Mouse (Mus musculus) myocyte (in vitro differentiated cells): ENCODE measurements around the gene Vps54. TPM values are rescaled to one million over a fixed set of nuclear protein-coding genes. Genes with fewer than 3 reads are reported as not detected.

ENCODE experiments used
- H3K27me3 ChIP-seq: one replicate; pipeline ENCODE4 v1.6.1; 2011; ENCODE audit not compliant: control insufficient read depth, insufficient read depth, insufficient read length
- H3K36me3 ChIP-seq: one replicate; pipeline ENCODE4 v1.6.1; 2011; ENCODE audit not compliant: control insufficient read depth, insufficient read depth
- H3K4me2 ChIP-seq: one replicate; pipeline ENCODE4 v1.6.1; 2011; ENCODE audit warnings: low read depth, control low read depth
- H3K4me3 ChIP-seq: one replicate; pipeline ENCODE4 v1.5.1; 2011; ENCODE audit warnings: mild to moderate bottlenecking, control low read depth, moderate library complexity
- H3K79me2 ChIP-seq: one replicate; pipeline ENCODE4 v1.6.1; 2011; ENCODE audit not compliant: control insufficient read depth, insufficient read depth
- H3ac ChIP-seq: one replicate; pipeline ENCODE4 v1.6.1; 2011; ENCODE audit not compliant: control insufficient read depth, insufficient read length
- CEBPB ChIP-seq: IDR thresholded peaks from 2 replicates; pipeline ENCODE4 v1.6.1; 2011; ENCODE audit warnings: mild to moderate bottlenecking, moderate library complexity; ENCODE audit not compliant: poor library complexity, insufficient read depth, severe bottlenecking
- E2F4 ChIP-seq: IDR thresholded peaks from one replicate; pipeline ENCODE4 v1.6.1; 2011; ENCODE audit warnings: mild to moderate bottlenecking, control low read depth, moderate library complexity; ENCODE audit not compliant: insufficient read depth
- MAX ChIP-seq: IDR thresholded peaks from one replicate; pipeline ENCODE4 v1.6.1; 2011; ENCODE audit warnings: low read depth, mild to moderate bottlenecking, control low read depth
- MYOD1 ChIP-seq, 3 experiments: IDR thresholded peaks; one replicate each; pipeline ENCODE4 v1.6.1; 2011; ENCODE audit warnings: control low read depth in 2 of 3, low read depth in 2 of 3, mild to moderate bottlenecking in 2 of 3, moderate library complexity in 1 of 3; ENCODE audit not compliant: insufficient read length in 2 of 3, control insufficient read depth in 1 of 3
- MYOG ChIP-seq, 3 experiments: IDR thresholded peaks; one replicate each; pipeline ENCODE4 v1.6.1; 2011; ENCODE audit warnings: control low read depth in 2 of 3, low read depth in 2 of 3, mild to moderate bottlenecking in 2 of 3; ENCODE audit not compliant: insufficient read length in 2 of 3, control insufficient read depth in 1 of 3, insufficient read depth in 1 of 3
- POLR2A ChIP-seq: IDR thresholded peaks from one replicate; pipeline ENCODE4 v1.6.1; 2011; ENCODE audit warnings: low read depth, mild to moderate bottlenecking, control low read depth, moderate library complexity; ENCODE audit not compliant: insufficient read length
- POLR2AphosphoS2 ChIP-seq: IDR thresholded peaks from one replicate; pipeline ENCODE4 v1.6.1; 2011; ENCODE audit warnings: low read depth, control low read depth; ENCODE audit not compliant: insufficient read length
- REST ChIP-seq: IDR thresholded peaks from one replicate; pipeline ENCODE4 v1.6.1; 2011; ENCODE audit warnings: mild to moderate bottlenecking, control low read depth, moderate library complexity; ENCODE audit not compliant: insufficient read depth, insufficient read length
- SRF ChIP-seq: IDR thresholded peaks from one replicate; pipeline ENCODE4 v1.6.1; 2011; ENCODE audit warnings: low read depth; ENCODE audit not compliant: control insufficient read depth, insufficient read length
- TCF12 ChIP-seq: IDR thresholded peaks from one replicate; pipeline ENCODE4 v1.6.1; 2011; ENCODE audit warnings: mild to moderate bottlenecking, control low read depth; ENCODE audit not compliant: poor library complexity, insufficient read depth, severe bottlenecking
- TCF3 ChIP-seq: IDR thresholded peaks from one replicate; pipeline ENCODE4 v1.6.1; 2011; ENCODE audit warnings: low read depth, control low read depth; ENCODE audit not compliant: insufficient read length
- USF1 ChIP-seq: IDR thresholded peaks from one replicate; pipeline ENCODE4 v1.6.1; 2011; ENCODE audit warnings: low read depth, mild to moderate bottlenecking, control low read depth, moderate library complexity
- polyA plus RNA-seq: library from polyadenylated mRNA; unstranded; fragments of >200 nt; fragmentation: generic; extraction: Trizol; gene quantifications from one replicate; pipeline ENCODE4 v1.2.1, GENCODE M21; 2012; ENCODE audit warnings: missing spikeins

The Vps54 gene
- polyA plus RNA-seq, 1 experiment: 4.1 TPM

DNA sequence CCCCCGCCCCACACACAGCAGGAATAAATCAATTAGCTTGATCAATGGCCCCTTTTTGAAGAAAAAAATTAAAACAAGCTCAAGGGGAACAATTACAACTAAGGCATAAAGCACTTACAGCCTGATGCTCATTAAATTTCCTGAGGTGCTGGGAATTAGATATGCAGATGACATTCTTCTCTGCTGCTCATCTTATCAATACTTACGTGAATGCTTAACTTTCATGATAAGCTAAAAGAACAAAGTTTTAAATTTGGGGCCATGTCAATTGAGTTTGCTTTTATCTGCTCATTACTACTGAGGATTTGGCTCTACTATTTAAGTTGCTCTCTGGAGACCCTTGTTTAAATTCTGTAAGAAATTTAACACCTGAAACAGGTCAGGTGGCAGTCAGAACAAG, 109.8 kb downstream of the Vps54 start:
- no peaks in the 10 kb centered on the region for H3K79me2 ChIP-seq
- peaks cover 18% of the 10 kb centered on the region for H3K36me3 ChIP-seq
- TF ChIP-seq TCF3 (no peak), E2F4 (no peak)
- no peak overlapping the region for H3ac ChIP-seq
- H3K4me3 ChIP-seq: no peak overlapping the region
- no peaks in the 10 kb centered on the region for H3K27me3 ChIP-seq
- H3K4me2 ChIP-seq: no peak overlapping the region

DNA sequence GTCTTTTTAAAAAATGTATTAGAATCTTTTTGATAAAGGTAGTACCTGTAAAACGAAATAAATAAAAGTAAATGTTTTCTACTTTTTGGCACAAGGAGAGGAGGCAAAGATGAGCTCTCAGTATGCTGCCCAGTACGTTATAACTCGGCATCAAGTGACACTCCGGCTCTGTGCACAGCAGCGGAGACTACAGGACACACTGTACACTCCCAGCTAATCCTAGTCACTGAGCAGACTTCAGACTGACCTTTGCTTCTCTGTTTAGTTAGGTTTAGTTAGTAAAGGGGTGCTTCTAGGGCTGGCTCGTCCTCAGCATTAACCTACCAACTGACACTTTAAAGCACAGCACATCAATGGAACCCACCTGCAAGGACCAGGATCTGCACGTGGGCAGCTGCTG, 112.2 kb downstream of the Vps54 start:
- Histone ChIP-seq H3K79me2 (no peaks in the 10 kb centered on the region), H3K4me2 (no peak overlapping the region), H3K4me3 (no peak overlapping the region), H3ac (no peak overlapping the region), H3K27me3 (no peaks in the 10 kb centered on the region), H3K36me3 (peaks cover 18% of the 10 kb centered on the region)
- TF ChIP-seq POLR2AphosphoS2: no peak
- no peak for TF ChIP-seq CEBPB
- no peak for TF ChIP-seq MAX
- no peak for TF ChIP-seq USF1
- TF ChIP-seq E2F4: no peak
- no peak for TF ChIP-seq MYOD1 (IDR thresholded peaks at IDR 0.05; ENCODE audit: control insufficient read depth in 1 of 3, insufficient read length in 2 of 3, low read depth in 2 of 3)

DNA sequence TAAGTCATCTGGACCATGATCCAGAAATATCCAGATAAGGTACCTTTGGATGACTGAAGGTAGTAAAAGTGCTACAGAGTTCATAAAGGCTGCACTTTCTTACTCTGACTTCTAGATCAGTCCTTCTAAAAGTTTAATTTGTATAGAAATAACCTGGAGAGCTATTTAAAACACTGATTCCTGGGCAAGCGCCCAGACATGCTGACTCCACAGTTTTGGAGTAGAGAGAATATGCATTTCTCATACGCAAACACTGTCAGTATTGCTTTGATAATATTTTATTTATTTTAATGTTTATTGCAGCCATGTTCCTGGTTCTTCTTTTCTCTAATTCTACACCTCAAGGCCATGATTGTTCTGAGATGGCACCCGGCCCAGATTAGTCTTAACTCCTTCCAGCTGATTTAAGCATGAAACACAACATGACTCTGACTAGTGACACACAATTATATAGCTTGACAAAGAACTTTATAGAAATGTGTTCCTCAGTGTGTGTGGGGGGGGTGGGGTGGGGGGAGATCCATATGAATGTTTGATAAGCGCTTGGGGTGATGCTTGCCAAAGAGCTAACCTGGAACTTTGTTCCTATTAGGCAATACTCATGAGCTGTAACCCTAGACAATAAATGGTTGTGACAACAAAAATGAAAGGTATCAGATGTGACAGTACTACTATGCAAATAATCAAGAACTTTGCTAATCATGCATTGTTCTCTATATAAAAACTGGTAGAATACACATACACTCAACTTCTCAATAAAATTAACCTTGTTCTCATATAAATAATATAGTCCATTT, 124.3 kb downstream of the Vps54 start:
- H3ac ChIP-seq: no peak overlapping the region
- H3K27me3 ChIP-seq: no peaks in the 10 kb centered on the region
- H3K4me2 ChIP-seq: no peak overlapping the region
- peaks cover 51% of the 10 kb centered on the region for H3K79me2 ChIP-seq
- H3K4me3 ChIP-seq: no peak overlapping the region
- TF ChIP-seq MYOG (IDR thresholded peaks at IDR 0.05; ENCODE audit: control insufficient read depth in 1 of 3, insufficient read depth in 1 of 3, insufficient read length in 2 of 3, low read depth in 2 of 3) (no peak), CEBPB (no peak), REST (no peak), E2F4 (no peak), USF1 (no peak), POLR2A (no peak), TCF3 (no peak), MYOD1 (IDR thresholded peaks at IDR 0.05; ENCODE audit: control insufficient read depth in 1 of 3, insufficient read length in 2 of 3, low read depth in 2 of 3) (no peak), MAX (no peak), SRF (no peak), POLR2AphosphoS2 (no peak), TCF12 (no peak)
- no peaks in the 10 kb centered on the region for H3K36me3 ChIP-seq

DNA sequence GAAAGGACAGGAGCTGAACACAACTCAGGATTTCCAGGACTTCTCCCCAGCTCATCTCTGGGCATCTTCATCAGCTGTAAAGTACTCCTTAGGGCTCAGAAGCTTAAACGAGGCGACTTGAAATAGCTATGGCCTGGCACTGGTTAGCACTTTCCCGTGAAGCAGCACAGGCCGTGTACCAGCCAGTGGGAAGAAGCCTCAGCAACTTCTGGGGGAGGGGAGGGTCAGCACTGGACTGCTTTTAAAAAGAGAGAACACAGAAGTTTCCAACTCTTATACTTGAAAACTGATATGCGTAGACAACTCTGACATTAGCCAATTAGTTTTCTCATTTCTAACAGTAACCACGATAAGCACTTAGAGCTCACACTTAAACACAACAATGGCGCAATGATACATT, 129.4 kb downstream of the Vps54 start:
- peak overlapping the region; percentile 71 for H3K4me2 ChIP-seq
- TF ChIP-seq MYOG (IDR thresholded peaks at IDR 0.05; ENCODE audit: control insufficient read depth in 1 of 3, insufficient read depth in 1 of 3, insufficient read length in 2 of 3, low read depth in 2 of 3): no peak
- no peak for TF ChIP-seq TCF3
- no peak for TF ChIP-seq E2F4
- TF ChIP-seq SRF: no peak
- TF ChIP-seq MYOD1 (IDR thresholded peaks at IDR 0.05; ENCODE audit: control insufficient read depth in 1 of 3, insufficient read length in 2 of 3, low read depth in 2 of 3): no peak
- no peak for TF ChIP-seq TCF12
- TF ChIP-seq POLR2A: no peak
- no peak for TF ChIP-seq POLR2AphosphoS2
- no peak for TF ChIP-seq REST
- TF ChIP-seq USF1: no peak
- no peak for TF ChIP-seq CEBPB
- no peak for TF ChIP-seq MAX
- H3K4me3 ChIP-seq: peak overlapping the region; percentile 50
- no peak overlapping the region for H3ac ChIP-seq
- H3K36me3 ChIP-seq: no peaks in the 10 kb centered on the region
- no peaks in the 10 kb centered on the region for H3K27me3 ChIP-seq
- H3K79me2 ChIP-seq: peaks cover 47% of the 10 kb centered on the region

DNA sequence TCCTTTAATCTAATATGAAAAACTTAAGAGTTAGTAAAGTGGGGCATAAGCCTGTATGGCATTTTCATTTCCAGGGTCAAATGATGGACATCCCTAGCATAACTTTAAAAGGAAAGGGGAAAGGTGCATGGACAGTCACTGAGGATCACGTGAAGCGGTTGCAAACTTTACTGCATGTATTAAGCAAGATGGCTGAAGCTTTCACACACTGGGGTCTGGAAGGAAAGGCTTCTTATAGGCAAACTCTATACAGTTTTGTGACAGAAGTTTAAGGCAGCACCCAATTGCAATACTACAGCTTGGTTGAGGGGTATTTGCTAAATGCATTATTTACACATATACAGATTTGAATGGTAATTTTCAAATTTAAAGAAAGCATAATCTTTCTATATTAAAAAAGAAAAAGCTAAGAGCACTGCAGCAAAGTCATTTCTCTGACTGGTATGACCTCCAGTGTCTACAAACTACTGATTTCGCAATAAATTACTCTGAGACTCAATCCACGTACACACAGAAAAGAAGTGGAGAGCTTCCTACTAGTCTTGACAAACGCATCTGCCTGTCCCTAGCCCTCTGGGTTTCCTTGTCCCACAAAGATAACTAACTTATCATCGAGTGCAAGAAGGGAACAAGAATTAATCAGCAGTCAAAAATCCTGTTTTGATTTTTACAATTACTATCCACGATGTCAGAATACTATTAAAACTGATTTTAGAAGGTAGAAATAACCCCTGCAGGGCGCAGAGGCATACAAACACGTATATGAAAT, 130.4 kb downstream of the Vps54 start:
- H3K36me3 ChIP-seq: no peaks in the 10 kb centered on the region
- H3K4me2 ChIP-seq: peak overlapping the region; percentile 71
- TF ChIP-seq CEBPB: peak; percentile 86
- peak; percentile 78 for TF ChIP-seq USF1
- no peak for TF ChIP-seq TCF12
- peak overlapping the region; percentile 50 for H3K4me3 ChIP-seq
- H3K79me2 ChIP-seq: peaks cover 38% of the 10 kb centered on the region
- no peak overlapping the region for H3ac ChIP-seq
- no peaks in the 10 kb centered on the region for H3K27me3 ChIP-seq
